Mouse (Mus musculus) macrophage (primary cell): ENCODE results near the gene Hoxc12. TPM values are rescaled to one million over a fixed set of nuclear protein-coding genes. Genes with fewer than 3 reads are reported as not detected.

Experiments used
- H3K27ac ChIP-seq: fragments of 350-480 bp; formaldehyde crosslinking; 2 replicates; pipeline ENCODE4 v1.9.0; 2021
- H3K36me3 ChIP-seq: fragments of 350-480 bp; formaldehyde crosslinking; 2 replicates; pipeline ENCODE4 v1.9.0; 2021; ENCODE audit errors: inconsistent target
- H3K4me3 ChIP-seq: fragments of 350-480 bp; formaldehyde crosslinking; 2 replicates; pipeline ENCODE4 v1.9.0; 2021; ENCODE audit errors: inconsistent target
- H3K79me2 ChIP-seq: fragments of 350-480 bp; formaldehyde crosslinking; 2 replicates; pipeline ENCODE4 v1.9.0; 2021; ENCODE audit errors: inconsistent target
- WGBS: methylation state at CpG from one replicate; pipeline ENCODE4 v1.1.7; 2026; ENCODE audit warnings: inconsistent platforms; ENCODE audit not compliant: missing documents; 5-methylcytosine and 5-hydroxymethylcytosine counted together
- polyA plus RNA-seq: library from polyadenylated mRNA; stranded (reverse); fragments of 250-400 nt; gene quantifications from 3 replicates; pipeline ENCODE4 v1.2.4, GENCODE M21; 2018; ENCODE audit warnings: inconsistent platforms

Gene Hoxc12
- polyA plus RNA-seq, 1 experiment from 2014 or later, result not detected

DNA sequence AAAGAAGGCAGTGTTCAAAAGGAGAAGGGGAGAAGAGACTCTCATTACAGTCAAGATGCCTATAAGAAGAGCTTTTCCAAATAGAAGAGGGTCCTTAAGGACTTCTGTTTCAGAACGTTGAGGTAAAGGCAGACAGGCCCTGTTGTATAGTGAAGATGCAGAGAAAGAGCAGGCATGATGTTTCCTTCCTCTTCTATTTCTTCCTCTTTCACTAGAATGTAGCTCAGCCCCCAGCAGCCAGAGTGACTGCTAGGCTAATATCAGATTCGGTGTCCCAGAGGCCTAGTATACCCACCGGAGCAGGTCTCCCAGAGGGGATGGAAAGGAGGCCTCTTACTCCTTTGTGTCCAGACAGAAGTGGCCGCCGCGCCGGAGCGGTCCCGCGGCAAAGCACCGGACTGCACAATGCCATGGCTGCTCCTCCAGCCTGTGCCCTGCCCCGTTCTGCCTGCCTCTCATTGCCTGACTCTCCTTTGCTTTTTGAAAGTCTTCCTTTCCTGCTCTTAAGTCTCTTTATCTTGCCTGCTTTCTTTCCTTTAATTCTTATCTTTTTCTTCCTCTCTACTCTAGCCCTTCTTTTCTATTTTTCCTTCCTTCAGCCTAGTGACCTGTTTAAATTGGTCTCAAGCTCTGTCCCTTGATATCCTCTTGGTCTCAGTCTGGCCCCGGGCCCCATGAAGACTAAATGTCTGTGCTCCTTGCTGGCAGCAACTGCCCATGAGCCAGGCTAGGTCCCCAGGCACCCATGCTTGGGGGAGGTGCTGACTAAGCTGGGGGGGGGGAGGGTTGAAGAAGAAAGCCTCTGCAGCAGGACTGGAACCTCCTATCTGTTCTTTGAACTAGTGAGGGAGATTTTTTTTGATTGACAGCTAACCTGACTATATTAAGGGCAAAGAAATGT is 42.3 kb downstream of the Hoxc12 start:
- WGBS, result 4% methylated on average over 13 of the region's 13 CpGs

DNA sequence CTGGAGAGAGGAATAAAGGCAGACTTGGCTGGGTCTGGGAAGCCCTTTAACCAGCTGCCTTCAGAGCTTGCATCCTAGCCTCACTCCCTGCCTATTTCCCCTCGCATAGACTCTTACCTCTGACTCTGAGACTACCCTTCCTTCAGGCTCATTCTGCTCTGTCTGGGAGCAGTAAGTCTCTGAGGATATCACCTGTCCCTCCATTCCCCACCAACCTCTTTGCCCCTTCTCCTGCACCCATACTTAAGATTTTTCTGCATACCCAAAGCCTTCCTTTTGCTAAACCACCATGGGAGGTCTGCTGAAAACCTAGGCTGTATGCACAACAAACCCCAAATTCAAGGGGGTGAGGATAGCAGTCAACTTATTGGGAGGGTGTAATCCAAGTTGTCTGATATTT is 43.4 kb downstream of the Hoxc12 start:
- Histone ChIP-seq H3K36me3 (no peaks in the 10 kb centered on the region), H3K27ac (no peak overlapping the region), H3K79me2 (no peaks in the 10 kb centered on the region), H3K4me3 (no peak overlapping the region)
- 12% methylated on average over 1 of the region's 1 CpGs for WGBS

More for the DNA sequence above, 42.3 kb downstream of the Hoxc12 start:
- Histone ChIP-seq H3K27ac (no peak overlapping the region), H3K79me2 (no peaks in the 10 kb centered on the region), H3K36me3 (no peaks in the 10 kb centered on the region), H3K4me3 (no peak overlapping the region)

DNA sequence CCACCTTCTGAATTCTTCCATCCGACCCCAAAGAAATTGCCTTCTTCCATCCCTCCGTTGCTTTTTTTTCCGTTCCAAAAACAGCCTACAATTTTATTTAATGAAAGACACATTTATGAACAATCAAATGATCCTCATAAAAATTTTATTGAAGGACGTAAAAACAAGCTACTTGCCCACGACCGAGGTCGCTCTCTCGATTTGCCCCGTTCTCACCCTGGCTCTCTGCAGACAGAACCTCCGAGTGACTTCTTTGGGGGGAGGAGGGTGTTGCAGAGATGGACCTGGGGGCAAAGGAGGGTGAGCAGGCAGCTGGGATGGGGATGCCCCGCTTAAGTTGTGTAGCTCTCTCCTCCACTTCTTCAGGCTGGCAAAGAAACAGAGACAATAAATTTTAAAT is 43.8 kb downstream of the Hoxc12 start:
- H3K79me2 ChIP-seq, result no peaks in the 10 kb centered on the region
- no peak overlapping the region for H3K4me3 ChIP-seq
- no peak overlapping the region for H3K27ac ChIP-seq
- H3K36me3 ChIP-seq, result no peaks in the 10 kb centered on the region
- WGBS, result 19% methylated on average over 11 of the region's 11 CpGs

DNA sequence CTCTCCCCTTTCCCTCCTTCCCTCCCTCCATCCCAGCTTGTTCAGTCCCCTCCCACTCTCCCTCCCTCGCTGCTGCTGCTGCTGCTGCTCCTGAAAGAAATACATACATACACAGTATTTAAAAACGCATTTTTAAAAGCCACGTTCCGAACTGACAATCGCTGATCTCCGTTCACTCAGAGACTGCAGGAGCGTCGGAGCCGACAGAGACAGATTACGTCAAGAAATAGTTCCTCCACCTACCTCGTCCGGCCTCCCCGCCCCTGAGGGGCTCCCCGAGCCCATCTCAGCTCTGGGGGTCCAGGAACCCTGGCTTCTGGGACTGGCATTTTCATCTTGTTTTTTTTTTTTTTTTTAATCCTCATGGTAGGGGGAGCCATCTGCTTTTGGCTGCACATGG is 44.4 kb downstream of the Hoxc12 start:
- WGBS, result 3% methylated on average over 14 of the region's 14 CpGs
- no peaks in the 10 kb centered on the region for H3K36me3 ChIP-seq

DNA sequence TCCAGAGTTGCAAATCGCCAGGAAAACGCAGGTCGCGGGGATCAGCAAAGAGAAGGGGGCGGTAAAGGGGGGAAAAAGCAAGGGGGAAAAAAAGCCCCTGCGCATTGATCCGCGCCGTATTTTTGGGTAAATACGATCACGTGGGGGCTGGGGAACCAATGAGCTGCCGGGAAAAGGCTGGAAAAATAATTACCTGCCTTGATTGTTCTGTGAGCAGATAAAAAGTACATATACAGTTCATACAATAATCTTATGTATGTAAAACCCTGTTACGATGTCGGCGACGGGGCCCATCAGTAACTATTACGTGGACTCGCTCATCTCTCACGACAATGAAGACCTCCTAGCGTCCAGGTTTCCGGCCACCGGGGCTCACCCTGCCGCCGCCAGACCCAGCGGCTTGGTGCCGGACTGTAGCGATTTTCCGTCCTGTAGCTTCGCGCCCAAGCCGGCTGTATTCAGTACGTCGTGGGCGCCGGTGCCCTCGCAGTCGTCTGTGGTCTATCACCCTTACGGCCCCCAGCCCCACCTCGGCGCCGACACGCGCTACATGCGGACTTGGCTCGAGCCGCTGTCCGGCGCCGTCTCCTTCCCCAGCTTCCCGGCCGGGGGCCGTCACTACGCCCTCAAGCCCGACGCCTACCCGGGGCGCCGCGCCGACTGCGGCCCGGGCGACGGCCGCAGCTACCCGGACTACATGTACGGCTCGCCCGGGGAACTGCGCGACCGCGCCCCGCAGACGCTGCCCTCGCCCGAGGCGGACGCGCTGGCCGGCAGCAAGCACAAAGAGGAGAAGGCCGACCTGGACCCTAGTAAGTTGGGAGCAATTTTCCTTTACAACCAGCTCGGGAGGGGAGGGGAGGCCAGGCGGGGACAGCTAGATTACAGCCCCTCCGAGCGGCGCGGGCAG is 45.1 kb downstream of the Hoxc12 start:
- Histone ChIP-seq H3K27ac (no peak overlapping the region), H3K4me3 (no peak overlapping the region), H3K36me3 (no peaks in the 10 kb centered on the region), H3K79me2 (no peaks in the 10 kb centered on the region)
- WGBS, result 3% methylated on average over 87 of the region's 88 CpGs

More for the DNA sequence above, 44.4 kb downstream of the Hoxc12 start:
- Histone ChIP-seq H3K79me2 (no peaks in the 10 kb centered on the region), H3K27ac (no peak overlapping the region), H3K4me3 (no peak overlapping the region)

DNA sequence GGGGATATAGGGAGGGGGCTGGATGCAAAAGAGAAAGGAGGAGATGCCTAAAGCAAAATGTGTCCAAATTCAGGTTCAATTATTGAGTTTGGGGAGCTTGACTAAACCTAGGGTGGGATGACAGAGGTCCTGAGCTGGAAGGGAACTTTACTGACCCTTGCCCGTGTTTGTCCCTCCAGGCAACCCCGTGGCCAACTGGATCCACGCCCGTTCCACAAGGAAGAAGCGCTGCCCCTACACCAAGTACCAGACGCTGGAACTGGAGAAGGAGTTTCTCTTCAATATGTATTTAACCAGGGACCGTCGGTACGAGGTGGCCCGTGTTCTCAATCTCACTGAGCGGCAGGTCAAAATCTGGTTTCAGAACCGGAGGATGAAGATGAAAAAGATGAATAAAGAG is 47.2 kb downstream of the Hoxc12 start:
- Histone ChIP-seq H3K27ac (no peak overlapping the region), H3K36me3 (no peaks in the 10 kb centered on the region), H3K79me2 (no peaks in the 10 kb centered on the region), H3K4me3 (no peak overlapping the region)
- 14% methylated on average over 12 of the region's 12 CpGs for WGBS

DNA sequence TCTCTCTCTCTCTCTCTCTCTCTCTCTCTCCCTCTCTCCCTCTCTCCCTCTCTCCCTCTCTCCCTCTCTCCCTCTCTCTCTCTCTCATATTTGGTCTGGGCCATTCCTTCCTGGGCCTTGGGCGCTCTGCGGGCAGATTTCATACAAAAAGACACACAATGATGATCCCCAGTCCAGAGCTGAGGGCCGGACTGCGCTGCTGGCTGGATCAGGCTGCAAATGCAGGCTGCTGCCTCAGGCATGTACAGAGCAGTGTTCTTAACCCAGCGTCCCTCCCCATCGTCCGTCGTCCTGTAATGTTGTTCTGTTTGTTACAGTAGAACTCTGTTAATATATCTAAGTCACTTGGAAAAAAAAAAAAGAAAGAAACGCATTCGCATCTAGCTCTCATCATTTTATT is 48.0 kb downstream of the Hoxc12 start:
- H3K27ac ChIP-seq, result no peak overlapping the region
- WGBS, result 19% methylated on average over 8 of the region's 10 CpGs

DNA sequence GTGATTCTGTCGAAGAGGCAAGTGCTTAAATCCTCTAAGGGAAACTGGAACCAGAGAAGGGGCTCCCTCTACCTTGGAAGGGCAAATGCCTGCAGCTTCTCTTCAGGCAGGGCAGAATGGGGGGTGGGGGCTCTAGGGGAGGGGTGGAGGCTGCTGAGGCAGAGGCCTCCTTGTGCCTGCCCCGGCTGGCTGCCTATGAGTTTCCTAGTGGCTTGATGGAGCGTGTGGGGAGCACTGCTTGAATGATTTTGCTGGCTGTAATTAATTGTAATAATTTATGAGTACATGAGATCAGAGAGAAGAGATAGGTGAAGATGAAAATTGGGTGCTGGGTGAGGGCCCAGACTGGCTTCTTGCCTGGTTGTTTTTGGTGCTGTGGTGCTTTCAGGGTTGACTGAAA is 48.4 kb downstream of the Hoxc12 start:
- 19% methylated on average over 3 of the region's 3 CpGs for WGBS
- Histone ChIP-seq H3K4me3 (no peak overlapping the region), H3K79me2 (no peaks in the 10 kb centered on the region), H3K27ac (no peak overlapping the region), H3K36me3 (no peaks in the 10 kb centered on the region)

More for the DNA sequence above, 48.0 kb downstream of the Hoxc12 start:
- Histone ChIP-seq H3K4me3 (no peak overlapping the region), H3K36me3 (no peaks in the 10 kb centered on the region), H3K79me2 (no peaks in the 10 kb centered on the region)

DNA sequence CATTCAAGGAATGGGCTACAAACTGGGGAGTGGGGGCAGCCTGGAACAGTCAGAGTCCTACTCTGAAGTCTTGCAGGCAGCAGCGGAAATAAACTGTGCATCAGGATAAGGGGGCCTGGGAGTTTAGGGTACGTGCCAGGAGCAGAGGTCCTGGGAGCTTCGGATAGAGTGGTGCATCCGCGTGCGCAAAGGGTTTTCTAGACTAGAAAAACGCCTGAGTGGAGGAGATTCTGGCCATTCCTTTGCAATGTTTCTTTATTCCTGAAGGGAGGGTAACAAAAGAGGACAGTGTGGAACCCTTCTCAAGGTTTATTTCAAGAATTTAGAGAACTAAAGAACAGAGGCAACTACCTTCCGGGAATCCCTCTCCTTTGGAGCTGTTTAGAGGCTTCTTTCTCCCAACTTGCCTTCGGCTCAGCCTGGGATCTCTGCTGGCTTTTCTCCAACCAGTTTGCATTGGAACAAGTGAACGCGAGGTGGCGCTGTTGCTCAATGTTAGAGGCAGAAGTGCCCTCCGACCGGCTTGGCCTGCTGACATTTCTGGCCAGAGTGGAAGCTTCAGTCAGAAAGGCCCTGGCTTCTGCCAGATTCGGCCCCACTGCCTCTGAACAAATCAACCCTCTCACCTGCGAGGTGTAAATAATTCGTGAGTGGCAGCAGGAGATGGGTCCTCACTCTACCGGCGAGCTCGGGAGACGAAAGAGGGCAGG is 50.7 kb downstream of the Hoxc12 start:
- Histone ChIP-seq H3K36me3 (no peaks in the 10 kb centered on the region), H3K4me3 (no peak overlapping the region)

DNA sequence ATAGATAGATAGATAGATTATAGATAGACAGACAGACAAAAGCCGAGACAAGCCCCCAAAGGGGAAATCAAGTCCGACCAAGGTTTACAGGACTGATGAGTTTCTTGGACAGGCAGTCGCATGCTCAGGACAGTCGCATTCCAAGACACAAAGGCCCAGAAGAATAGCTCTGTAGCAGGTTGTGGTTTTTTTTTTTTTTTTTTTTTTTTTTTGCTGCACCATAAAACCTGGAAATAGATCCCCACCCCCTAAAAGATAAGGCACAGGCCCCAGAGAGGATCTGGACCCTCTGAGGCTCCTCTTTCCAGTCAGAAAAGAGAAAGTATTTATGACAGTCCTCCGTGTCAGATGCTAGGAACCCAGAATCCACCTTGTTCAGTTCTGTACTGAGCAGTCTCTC is 51.5 kb downstream of the Hoxc12 start:
- H3K79me2 ChIP-seq, result no peaks in the 10 kb centered on the region
- 45% methylated on average over 5 of the region's 5 CpGs for WGBS

More for the DNA sequence above, 50.7 kb downstream of the Hoxc12 start:
- no peak overlapping the region for H3K27ac ChIP-seq
- 6% methylated on average over 21 of the region's 21 CpGs for WGBS
- no peaks in the 10 kb centered on the region for H3K79me2 ChIP-seq

More for the DNA sequence above, 51.5 kb downstream of the Hoxc12 start:
- Histone ChIP-seq H3K4me3 (no peak overlapping the region), H3K27ac (no peak overlapping the region), H3K36me3 (no peaks in the 10 kb centered on the region)

Other genes starting within 250 kb of the Hoxc12 start
- gene Calcoco1, start 214.6 kb upstream of the Hoxc12 start, polyA plus RNA-seq, result 11.1 to 58.2 TPM (median 32.4 TPM) in 3 replicates
- gene Hoxc13, start 15.7 kb upstream of the Hoxc12 start, polyA plus RNA-seq, result not detected in 3 replicates
- gene Hoxc11, start 17.7 kb downstream of the Hoxc12 start, polyA plus RNA-seq, result not detected in 3 replicates
- gene Hoxc10, start 30.0 kb downstream of the Hoxc12 start, polyA plus RNA-seq, result not detected in 3 replicates
- gene Hoxc5, start 30.7 kb downstream of the Hoxc12 start, polyA plus RNA-seq, result not detected in 3 replicates
- not detected in 3 replicates for gene Hoxc9, start 39.7 kb downstream of the Hoxc12 start, polyA plus RNA-seq
- not detected in 3 replicates for gene Hoxc8, start 53.9 kb downstream of the Hoxc12 start, polyA plus RNA-seq
- gene Hoxc6, start 61.5 kb downstream of the Hoxc12 start, polyA plus RNA-seq, result not detected in 3 replicates
- not detected in 3 replicates for gene Hoxc4, start 82.2 kb downstream of the Hoxc12 start, polyA plus RNA-seq
- gene Smug1, start 230.3 kb downstream of the Hoxc12 start, polyA plus RNA-seq, result 3.2 to 6.0 TPM (median 5.0 TPM) in 3 replicates